Mouse (Mus musculus) small intestine, adult 2 months (tissue): ENCODE data around the gene Prkaa1. TPM values are rescaled to one million over a fixed set of nuclear protein-coding genes. Genes with fewer than 3 reads are reported as not detected.

Experiments used
- H3K27ac ChIP-seq: fragments of 200-500 bp; 2 replicates; pipeline ENCODE4 v1.5.1; 2012; ENCODE audit warnings: low read depth, low read length, control low read depth, inconsistent platforms; ENCODE audit not compliant: insufficient read depth
- H3K27me3 ChIP-seq: fragments of 200-500 bp; 2 replicates; pipeline ENCODE4 v1.6.1; 2012; ENCODE audit warnings: mild to moderate bottlenecking, moderate library complexity, low read length, inconsistent platforms; ENCODE audit not compliant: control insufficient read depth, insufficient read depth
- H3K36me3 ChIP-seq: fragments of 200-500 bp; 2 replicates; pipeline ENCODE4 v1.6.1; 2012; ENCODE audit warnings: mild to moderate bottlenecking, low read length, control low read depth, inconsistent platforms; ENCODE audit not compliant: control insufficient read depth, insufficient read depth
- H3K4me1 ChIP-seq: fragments of 200-500 bp; 2 replicates; pipeline ENCODE4 v1.6.1; 2012; ENCODE audit warnings: low read length, inconsistent platforms, mixed read lengths; ENCODE audit not compliant: control insufficient read depth, insufficient read depth, insufficient read length
- H3K4me3 ChIP-seq: fragments of 200-500 bp; 2 replicates; pipeline ENCODE4 v1.5.1; 2012; ENCODE audit warnings: low read depth, mild to moderate bottlenecking, control low read depth, inconsistent platforms, low read length, moderate library complexity
- CTCF ChIP-seq: fragments of 200-500 bp; IDR thresholded peaks from 2 replicates; pipeline ENCODE4 v1.5.1; 2012; ENCODE audit warnings: low read depth, mild to moderate bottlenecking, control low read depth, inconsistent platforms, low read length, moderate library complexity, mixed read lengths; ENCODE audit not compliant: insufficient replicate concordance, insufficient read length; ENCODE audit errors: extremely low read depth
- POLR2A ChIP-seq: fragments of 200-500 bp; IDR thresholded peaks from 2 replicates; pipeline ENCODE4 v1.6.1; 2012; ENCODE audit warnings: low read depth, mild to moderate bottlenecking, control low read depth, inconsistent platforms, low read length, moderate library complexity
- WGBS: fragments of 180-500 bp; shearing (Covaris S2); methylation state at CpG from one replicate; pipeline ENCODE4 v1.1.7; 2018; 5-methylcytosine and 5-hydroxymethylcytosine counted together
- polyA plus RNA-seq: library from polyadenylated mRNA; depleted of rRNA; stranded (reverse); fragments of >200 nt; gene quantifications from 2 replicates; pipeline ENCODE4 v1.2.3, GENCODE M21; 2012

Prkaa1 gene
- polyA plus RNA-seq, 1 experiment = 1.1 TPM

DNA sequence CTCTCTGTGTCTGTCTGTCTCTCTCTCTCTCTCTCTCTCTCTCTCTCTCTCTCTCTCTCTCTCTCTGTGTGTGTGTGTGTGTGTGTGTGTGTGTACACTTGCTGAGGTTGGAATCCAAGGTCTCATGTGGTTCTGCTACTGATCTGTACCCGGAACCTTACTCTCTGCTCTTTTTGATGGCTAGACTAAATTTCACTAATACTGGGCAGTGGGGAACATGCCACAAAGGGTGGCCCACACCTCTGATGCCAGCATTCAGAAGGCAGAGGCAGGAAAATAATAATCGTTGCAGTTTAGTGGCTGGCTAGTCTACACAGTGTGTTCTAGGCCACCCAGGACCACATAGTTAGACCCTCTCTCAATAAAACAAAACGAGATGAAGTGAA lies 35.0 kb upstream of the Prkaa1 start:
- Histone ChIP-seq H3K27ac (peak overlapping the region; percentile 87), H3K4me3 (no peak overlapping the region)

DNA sequence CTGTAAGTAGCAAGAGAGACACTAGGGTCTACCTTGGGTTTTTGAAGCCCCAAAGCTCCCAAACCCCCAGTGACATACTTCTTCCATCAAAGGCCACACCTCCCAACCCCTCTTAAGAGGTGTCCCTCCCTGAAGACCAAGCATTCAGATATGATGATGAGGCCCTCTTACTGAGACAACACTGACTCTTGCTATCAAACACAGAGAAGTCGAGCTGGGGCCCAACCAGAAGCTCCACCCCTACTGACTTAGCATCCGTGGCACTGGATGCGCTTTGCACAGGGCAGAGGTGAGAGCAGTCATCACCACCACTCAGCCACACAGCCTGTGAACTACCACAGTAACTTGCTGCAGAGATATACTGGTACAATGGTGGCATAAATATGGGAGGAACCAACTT lies 31.0 kb upstream of the Prkaa1 start:
- no peak for TF ChIP-seq CTCF
- no peak for TF ChIP-seq POLR2A
- Histone ChIP-seq H3K27ac (no peak overlapping the region), H3K36me3 (peaks cover 2% of the 10 kb centered on the region; the same call in 1 of the 2 replicates), H3K4me1 (peaks cover 2% of the 10 kb centered on the region; the same call in 1 of the 2 replicates), H3K4me3 (no peak overlapping the region), H3K27me3 (no peaks in the 10 kb centered on the region)
- 84% methylated on average over 3 of the region's 3 CpGs for WGBS

More for the DNA sequence above, 35.0 kb upstream of the Prkaa1 start:
- peaks cover 9% of the 10 kb centered on the region for H3K36me3 ChIP-seq
- no peaks in the 10 kb centered on the region for H3K27me3 ChIP-seq
- WGBS = 53% methylated on average over 3 of the region's 3 CpGs
- TF ChIP-seq CTCF (no peak), POLR2A (no peak)
- no peaks in the 10 kb centered on the region for H3K4me1 ChIP-seq

DNA sequence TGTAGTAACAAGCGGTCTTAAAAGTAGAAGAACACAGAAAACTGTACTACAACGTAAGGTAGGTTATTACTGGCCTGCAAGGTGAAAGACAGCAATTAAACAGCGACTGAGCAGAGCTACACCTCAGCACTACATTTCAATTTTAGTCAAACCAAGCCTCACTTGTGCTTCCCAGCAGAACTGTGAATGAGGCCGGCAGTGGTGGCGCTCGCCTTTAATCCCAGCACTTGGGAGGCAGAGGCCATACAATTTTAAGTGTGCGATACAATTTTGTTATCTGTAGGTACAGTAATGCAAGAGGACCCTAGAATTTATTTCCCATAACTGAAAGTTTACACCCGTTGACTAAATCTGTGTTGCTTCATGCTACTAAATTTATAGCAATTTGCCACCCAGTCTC lies 28.5 kb upstream of the Prkaa1 start:
- no peaks in the 10 kb centered on the region for H3K27me3 ChIP-seq
- H3K27ac ChIP-seq = no peak overlapping the region

DNA sequence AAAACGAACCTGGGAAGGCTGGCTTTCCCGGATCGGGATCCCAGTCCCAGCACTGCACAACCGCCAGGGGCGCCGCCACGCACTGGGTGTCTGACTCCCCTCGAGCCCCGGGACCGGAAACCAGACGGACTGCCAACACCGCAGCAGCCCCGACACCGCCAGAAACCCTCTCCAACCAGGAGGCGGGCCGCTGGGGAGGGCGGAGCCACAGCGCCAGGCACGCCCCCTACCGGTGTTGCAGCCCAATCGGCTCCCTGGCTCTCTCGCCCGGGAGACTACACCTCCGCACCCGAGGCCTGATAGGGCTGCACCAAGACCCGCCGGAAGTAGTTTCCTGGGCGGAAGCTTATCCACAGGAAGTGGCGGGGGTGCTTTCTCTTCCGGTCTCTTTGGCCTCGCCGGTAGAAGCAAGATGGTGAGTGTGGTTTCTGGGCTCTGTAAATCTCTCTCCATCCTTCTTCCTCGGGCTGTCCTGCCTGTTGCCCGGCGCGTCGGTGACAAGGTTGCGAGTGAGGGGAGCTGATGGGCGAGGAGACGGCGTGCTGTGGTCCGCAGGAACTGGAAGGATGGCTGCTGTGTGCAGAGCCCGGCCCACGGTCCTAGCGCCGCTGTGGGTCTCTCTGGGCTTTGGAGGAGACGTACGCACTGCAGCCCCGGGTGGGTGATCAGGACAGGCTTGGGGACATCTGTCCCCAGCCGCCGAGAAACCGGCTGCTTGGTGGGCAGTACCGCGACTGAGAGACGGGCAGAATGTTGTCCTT lies 27.2 kb upstream of the Prkaa1 start, which contains the start of gene Rpl37:
Rpl37 (plus strand) TSS at position 376 of the 761 bp plus-strand sequence.
- H3K4me3 ChIP-seq = peak within 1 kb of the TSS; percentile 77
- peak; percentile 29 for TF ChIP-seq POLR2A
- TF ChIP-seq CTCF = peak; percentile 67
- peak within 1 kb of the TSS; percentile 87 for H3K27ac ChIP-seq
- peaks cover 4% of the 10 kb centered on the region; the same call in 1 of the 2 replicates for H3K4me1 ChIP-seq
- peaks cover 33% of the 10 kb centered on the region for H3K36me3 ChIP-seq
- H3K27me3 ChIP-seq = no peaks in the 10 kb centered on the region
- WGBS = under 1% methylated on average over 55 of the region's 55 CpGs

More for the DNA sequence above, 28.5 kb upstream of the Prkaa1 start:
- H3K36me3 ChIP-seq = peaks cover 25% of the 10 kb centered on the region
- peaks cover 4% of the 10 kb centered on the region; the same call in 1 of the 2 replicates for H3K4me1 ChIP-seq
- TF ChIP-seq CTCF (no peak), POLR2A (no peak)
- H3K4me3 ChIP-seq = peak overlapping the region; percentile 32
- WGBS = 32% methylated on average over 8 of the region's 8 CpGs

DNA sequence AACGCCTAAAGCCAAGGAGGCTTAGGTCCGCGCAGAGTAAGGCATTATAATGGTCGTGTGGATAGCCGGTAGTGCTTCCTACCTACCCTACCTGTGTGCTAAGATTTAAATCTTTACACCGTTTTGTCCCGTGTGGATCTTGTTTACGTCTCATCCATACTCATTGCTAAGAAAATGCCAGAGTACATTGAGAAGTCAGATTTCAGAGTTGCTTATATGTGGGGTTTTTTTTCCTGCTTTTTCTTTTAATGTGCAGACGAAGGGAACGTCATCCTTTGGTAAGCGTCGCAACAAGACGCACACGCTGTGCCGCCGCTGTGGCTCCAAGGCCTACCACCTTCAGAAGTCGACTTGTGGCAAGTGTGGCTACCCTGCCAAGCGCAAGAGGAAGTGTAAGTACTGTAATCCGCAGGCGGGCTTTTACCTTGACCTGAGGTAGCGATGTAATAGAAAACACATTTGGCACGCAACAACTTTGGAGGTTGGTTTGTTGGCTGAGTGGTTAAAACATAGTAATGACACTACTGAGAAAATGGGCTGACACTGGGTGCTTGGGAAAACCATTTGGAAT lies 26.5 kb upstream of the Prkaa1 start:
- peaks cover 37% of the 10 kb centered on the region for H3K36me3 ChIP-seq
- H3K4me3 ChIP-seq = peak overlapping the region; percentile 77
- TF ChIP-seq POLR2A (no peak), CTCF (no peak)
- no peaks in the 10 kb centered on the region for H3K27me3 ChIP-seq
- WGBS = under 1% methylated on average over 22 of the region's 22 CpGs
- H3K27ac ChIP-seq = peak overlapping the region; percentile 17; the same call in 1 of the 2 replicates
- peaks cover 4% of the 10 kb centered on the region; the same call in 1 of the 2 replicates for H3K4me1 ChIP-seq

DNA sequence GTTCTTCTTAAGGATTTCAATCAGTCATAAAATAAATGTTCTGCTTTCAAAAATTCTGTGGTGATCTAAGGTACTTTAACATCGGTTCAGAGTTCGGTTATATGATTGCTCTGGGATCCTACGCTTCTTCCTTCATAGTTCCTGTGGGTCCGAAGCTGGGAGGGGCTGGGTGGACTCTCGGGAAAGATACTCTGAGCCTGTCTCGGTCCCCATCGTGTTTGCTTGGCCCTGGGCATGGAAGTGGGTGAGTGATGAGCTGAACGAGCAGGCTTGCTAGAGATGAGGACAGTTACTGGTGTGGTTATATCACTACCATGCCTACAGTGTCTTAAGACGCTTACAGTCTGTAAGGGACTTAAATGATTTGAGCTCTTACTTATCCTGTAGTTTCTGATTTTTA lies 25.0 kb upstream of the Prkaa1 start:
- no peak overlapping the region for H3K27ac ChIP-seq

DNA sequence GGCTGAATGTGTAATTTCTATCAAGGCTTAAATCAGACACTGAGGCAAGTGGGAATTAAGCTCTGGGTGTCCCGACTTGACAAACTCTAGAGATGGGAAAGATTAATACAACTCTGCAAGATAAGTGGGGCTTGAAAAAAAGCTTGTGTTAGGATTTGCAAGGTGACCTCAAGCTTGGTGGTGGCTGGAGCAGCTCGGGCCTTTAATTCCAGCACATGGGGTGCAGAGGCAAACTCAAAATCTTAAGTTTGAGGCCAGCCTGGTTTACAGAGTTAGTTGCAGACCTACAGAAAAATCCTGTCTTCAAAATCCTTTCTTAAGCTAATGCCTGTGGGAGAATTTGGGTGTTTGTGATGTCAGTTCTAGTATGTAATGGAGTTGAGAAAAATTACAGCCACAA lies 24.5 kb upstream of the Prkaa1 start:
- TF ChIP-seq CTCF (no peak), POLR2A (no peak)
- Histone ChIP-seq H3K36me3 (peaks cover 38% of the 10 kb centered on the region), H3K4me3 (no peak overlapping the region), H3K27ac (no peak overlapping the region), H3K27me3 (no peaks in the 10 kb centered on the region), H3K4me1 (peaks cover 4% of the 10 kb centered on the region; the same call in 1 of the 2 replicates)
- 61% methylated on average over 2 of the region's 2 CpGs for WGBS

More for the DNA sequence above, 25.0 kb upstream of the Prkaa1 start:
- no peaks in the 10 kb centered on the region for H3K27me3 ChIP-seq
- H3K4me3 ChIP-seq = no peak overlapping the region
- H3K36me3 ChIP-seq = peaks cover 37% of the 10 kb centered on the region
- 49% methylated on average over 9 of the region's 9 CpGs for WGBS
- H3K4me1 ChIP-seq = peaks cover 4% of the 10 kb centered on the region; the same call in 1 of the 2 replicates
- TF ChIP-seq CTCF (no peak), POLR2A (no peak)

DNA sequence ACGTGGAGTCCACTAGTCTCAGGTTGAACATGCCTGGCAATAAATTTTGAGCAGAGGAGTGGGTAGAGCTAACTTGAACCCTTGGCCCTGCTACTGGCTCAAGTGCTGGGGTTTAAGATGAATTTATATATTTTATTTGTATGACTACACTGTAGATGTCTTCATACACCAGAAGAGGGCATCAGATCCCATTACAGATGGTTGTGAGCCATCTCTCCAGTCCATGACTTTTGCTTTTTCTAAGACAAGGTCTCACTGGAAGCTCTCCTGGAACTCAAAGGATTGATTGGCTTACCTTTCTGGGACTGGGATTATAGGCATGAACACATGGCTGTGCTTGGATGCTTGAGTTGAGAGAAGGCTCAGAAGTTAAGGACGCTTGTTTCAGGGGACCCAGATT lies 24.0 kb upstream of the Prkaa1 start:
- Histone ChIP-seq H3K36me3 (peaks cover 41% of the 10 kb centered on the region), H3K27me3 (no peaks in the 10 kb centered on the region), H3K4me1 (peaks cover 4% of the 10 kb centered on the region; the same call in 1 of the 2 replicates), H3K27ac (no peak overlapping the region), H3K4me3 (no peak overlapping the region)
- no peak for TF ChIP-seq CTCF
- TF ChIP-seq POLR2A = no peak
- WGBS = 85% methylated on average over 2 of the region's 2 CpGs
